Mouse (Mus musculus) urinary bladder, postnatal 36 days (tissue): ENCODE data around the gene Krtap4-8.
"Not testable (repeated sequence)": the region's sequence is repeated elsewhere in the genome, so short reads cannot be mapped to it uniquely, and the experiment has no call there.

ENCODE experiments used
- DNase-seq, 2 experiments: peaks; one replicate each; pipeline ENCODE4 v3.0.0; 2022; ENCODE audit warnings: low spot score in 2 of 2, mixed read lengths in 1 of 2

Krtap4-8 gene

DNA sequence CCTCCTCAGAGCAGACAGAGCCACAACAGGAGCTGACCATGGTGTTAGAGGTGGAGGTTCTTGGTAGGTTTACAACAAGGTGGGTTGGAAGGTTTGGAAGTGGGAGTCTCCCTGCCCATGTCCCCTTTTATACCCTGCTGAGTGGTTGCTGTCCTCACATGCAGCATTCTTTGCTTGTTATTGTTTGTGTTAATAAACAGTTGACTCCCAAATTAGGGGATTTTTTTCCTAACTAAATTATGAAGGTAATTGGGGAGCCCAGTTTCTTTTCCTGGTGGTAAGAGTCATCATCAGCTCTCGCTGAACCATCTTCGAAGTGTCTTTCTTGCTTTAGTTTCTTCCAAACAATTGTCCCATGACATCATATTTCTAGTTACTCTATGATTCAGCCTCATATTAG, at the start of gene Krtap4-8:
Gene Krtap4-8 (minus strand): TSS at position 101 of the 400 bp plus-strand sequence.
- no peak for DNase-seq

DNA sequence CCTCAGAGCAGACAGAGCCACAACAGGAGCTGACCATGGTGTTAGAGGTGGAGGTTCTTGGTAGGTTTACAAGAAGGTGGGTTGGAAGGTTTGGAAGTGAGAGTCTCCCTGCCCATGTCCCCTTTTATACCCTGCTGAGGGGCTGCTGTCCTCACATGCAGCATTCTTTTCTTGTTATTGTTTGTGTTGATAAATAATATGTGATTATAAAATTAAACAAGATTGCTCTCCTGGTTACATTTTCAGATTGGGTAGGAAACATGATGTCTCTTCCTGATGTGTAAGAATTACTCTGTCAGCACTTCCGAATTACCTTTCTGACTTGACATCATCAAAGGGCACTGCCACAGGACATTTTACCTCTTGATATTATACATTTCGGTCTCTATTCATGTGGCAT, 35.1 kb upstream of the Krtap4-8 start, which contains the start of gene Gm11564:
Gene Gm11564 (minus strand): TSS at position 101 of the 400 bp plus-strand sequence.
- DNase-seq, result not testable (repeated sequence)

DNA sequence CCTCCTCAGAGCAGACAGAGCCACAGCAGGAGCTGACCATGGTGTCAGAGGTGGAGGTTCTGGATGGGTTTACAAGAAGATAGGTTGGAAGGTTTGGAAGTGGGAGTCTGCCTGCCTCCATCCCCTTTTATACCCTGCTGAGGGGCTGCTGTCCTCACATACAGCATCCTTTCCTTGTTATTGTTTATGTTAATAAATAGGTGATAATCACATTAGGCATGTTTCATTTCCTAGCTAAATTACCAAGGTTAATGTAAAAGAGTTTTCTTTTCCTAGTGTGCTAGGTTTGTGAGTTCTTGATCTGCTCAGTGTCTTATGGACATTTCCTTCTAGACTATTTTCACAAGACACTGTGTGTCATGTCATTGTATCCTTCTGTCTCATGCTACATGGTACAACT, 29.3 kb upstream of the Krtap4-8 start, which contains the start of gene Krtap4-13:
Gene Krtap4-13 (minus strand): TSS at position 101 of the 400 bp plus-strand sequence.
- not testable (repeated sequence) for DNase-seq

DNA sequence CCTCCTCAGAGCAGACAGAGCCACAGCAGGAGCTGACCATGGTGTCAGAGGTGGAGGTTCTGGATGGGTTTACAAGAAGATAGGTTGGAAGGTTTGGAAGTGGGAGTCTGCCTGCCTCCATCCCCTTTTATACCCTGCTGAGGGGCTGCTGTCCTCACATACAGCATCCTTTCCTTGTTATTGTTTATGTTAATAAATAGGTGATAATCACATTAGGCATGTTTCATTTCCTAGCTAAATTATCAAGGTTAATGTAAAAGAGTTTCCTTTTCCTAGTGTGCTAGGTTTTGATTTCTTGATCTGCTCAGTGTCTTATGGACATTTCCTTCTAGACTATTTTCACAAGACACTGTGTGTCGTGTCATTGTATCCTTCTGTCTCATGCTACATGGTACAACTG, 23.8 kb upstream of the Krtap4-8 start, which contains the start of gene Gm11554:
Gene Gm11554 (minus strand): TSS at position 101 of the 400 bp plus-strand sequence.
- not testable (repeated sequence) for DNase-seq

DNA sequence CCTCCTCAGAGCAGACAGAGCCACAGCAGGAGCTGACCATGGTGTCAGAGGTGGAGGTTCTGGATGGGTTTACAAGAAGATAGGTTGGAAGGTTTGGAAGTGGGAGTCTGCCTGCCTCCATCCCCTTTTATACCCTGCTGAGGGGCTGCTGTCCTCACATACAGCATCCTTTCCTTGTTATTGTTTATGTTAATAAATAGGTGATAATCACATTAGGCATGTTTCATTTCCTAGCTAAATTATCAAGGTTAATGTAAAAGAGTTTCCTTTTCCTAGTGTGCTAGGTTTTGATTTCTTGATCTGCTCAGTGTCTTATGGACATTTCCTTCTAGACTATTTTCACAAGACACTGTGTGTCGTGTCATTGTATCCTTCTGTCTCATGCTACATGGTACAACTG, 18.3 kb upstream of the Krtap4-8 start, which contains the start of gene Gm11569:
Gene Gm11569 (minus strand): TSS at position 101 of the 400 bp plus-strand sequence.
- not testable (repeated sequence) for DNase-seq

DNA sequence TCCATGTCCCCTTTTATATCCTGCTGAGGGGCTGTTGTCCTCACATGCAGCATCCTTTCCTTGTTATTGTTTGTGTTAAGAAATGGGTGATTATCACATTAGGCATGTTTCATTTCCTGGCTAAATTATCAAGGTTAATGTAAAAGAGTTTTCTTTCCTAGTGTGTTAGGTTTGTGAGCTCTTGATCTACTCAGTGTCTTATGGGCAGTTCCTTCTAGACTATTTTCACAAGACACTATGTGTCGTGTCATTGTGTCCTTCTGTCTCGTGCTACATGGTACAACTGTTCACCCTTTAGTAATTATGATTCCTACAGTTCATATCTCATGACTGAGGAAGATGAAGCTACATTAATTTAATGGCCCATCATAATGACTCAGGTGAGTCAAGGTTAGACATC, 12.9 kb upstream of the Krtap4-8 start, which contains the start of gene Gm11596:
Gene Gm11596 (minus strand): TSS at position 101 of the 400 bp plus-strand sequence.
- no peak for DNase-seq

DNA sequence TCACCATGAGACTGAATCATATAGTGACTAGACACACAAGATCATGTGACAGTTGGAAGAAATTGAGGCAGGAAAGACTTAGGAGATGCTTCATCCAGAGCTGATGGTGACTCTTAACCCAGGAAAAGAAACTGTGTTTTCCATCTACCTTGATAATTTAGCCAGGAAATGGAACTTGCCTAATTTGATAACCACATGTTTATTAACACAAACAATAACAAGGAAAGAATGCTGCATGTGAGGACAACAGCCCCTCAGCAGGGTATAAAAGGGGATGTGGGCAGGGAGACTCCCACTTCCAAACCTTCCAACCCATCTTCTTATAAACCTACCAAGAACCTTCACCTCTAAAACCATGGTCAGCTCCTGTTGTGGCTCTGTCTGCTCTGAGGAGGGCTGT, 4.4 kb upstream of the Krtap4-8 start, which contains the start of gene Krtap4-9:
Gene Krtap4-9 (plus strand): TSS at position 301 of the 400 bp plus-strand sequence.
- DNase-seq, result not testable (repeated sequence)

DNA sequence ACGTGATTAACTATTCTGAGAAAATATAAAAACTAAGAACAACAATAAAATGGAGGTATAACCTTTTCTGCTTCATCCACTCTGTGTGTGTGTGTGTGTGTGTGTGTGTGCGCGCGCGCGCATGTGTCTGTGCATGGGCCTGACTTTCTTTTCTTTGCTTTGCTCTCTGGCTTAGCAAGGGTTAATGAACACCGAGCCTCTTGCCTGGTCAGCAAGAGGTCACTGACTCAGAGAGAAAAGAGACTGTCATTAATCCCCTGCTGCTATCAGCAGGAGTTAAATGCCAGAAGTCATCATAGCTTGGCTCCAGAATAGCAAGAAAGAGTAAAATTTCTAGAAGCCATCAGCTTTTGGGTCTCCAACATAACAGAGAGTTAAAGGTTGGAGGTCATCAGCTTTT, 2.1 kb downstream of the Krtap4-8 start:
- no peak for DNase-seq

DNA sequence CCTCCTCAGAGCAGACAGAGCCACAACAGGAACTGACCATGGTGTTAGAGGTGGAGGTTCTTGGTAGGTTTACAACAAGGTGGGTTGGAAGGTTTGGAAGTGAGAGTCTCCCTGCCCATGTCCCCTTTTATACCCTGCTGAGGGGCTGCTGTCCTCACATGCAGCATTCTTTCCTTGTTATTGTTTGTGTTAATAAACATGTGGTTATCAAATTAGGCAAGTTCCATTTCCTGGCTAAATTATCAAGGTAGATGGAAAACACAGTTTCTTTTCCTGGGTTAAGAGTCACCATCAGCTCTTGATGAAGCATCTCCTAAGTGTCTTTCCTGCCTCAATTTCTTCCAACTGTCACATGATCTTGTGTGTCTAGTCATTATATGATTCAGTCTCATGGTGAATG, 7.7 kb downstream of the Krtap4-8 start, which contains the start of gene Gm11595:
Gene Gm11595 (minus strand): TSS at position 101 of the 400 bp plus-strand sequence.
- DNase-seq, result not testable (repeated sequence)

DNA sequence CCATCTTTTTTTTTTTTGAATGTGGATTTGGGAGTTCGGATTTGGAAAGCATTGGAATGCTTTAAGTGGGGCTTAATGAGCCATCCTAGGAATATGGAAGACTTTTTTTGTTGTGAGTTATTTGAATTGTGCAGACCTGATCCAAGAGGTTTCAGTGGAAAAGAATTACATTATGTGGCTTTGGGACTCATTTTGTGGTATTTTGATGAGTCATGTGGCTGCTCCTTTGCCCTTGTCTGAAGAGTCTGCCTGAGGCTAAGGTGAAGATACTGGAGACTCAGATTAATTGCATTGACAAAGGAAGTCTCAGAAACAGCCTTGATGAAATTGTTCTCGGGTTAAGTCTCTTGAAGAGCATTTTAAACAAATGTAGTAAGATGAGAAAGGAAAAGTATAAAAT, 12.1 kb downstream of the Krtap4-8 start:
- DNase-seq, result no peak

DNA sequence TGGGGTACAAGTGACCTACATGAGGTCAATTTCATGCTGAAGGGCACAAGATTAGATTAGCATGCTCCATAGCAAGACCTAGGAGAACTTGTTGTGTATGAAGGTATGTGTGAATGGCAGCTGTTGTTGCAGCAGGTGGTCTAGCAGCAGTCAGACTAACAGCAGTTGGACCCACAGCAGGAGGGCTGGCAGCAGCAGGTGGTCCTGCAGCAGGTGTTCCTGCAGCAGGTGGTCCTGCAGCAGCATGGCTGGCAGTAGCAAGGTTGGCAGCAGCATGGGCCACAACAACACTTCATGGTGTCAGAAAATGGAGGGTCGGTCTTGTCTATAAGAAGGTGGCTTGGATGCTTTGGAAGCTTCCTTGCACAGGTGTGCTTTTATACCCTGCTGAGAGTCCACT, 21.6 kb downstream of the Krtap4-8 start:
- DNase-seq, result no peak

DNA sequence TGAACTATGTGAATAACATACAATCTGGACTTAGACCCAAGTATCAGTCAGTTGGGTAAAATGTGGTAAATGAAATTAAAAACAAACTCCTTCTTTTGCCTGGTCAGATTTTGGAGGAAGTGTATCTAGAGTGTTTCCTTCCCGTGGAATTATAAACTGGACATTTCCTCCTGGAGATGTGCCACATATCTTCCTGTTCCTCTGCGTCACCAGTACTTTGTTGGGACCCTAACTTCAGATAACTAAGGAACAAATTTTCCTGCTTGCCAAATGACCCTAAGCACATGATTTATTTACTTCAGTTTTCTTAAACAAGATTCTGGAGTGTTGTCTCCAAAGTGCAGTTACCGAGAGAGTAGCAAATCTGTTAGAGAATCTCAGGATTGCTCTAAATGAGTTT, 36.5 kb downstream of the Krtap4-8 start:
- DNase-seq, result no peak

DNA sequence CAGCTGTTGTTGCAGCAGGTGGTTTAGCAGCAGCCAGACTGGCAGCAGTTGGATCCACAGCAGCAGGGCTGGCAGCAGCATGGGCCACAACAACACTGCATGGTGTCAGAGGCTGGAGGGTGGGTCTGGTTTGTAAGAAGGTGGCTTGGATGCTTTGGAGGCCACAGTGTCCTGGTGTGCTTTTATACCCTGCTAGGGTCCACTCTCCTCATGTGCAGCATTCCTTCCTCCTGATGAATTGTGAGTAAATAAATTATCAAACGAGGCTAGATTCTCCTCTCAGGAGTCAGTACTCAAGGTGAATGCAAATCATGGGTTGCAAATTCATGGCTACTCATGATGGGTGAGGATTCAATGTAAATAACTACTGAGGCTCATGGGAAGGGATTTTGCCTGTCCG, 46.3 kb downstream of the Krtap4-8 start, which contains the start of gene Gm14180:
Gene Gm14180 (minus strand): TSS at position 101 of the 400 bp plus-strand sequence.
- DNase-seq, result no peak
